Mouse (Mus musculus) stomach, postnatal 0 days (tissue): ENCODE data around the gene Il4ra. TPM values are rescaled to one million over a fixed set of nuclear protein-coding genes. Genes with fewer than 3 reads are reported as not detected.

ENCODE experiments used
- ATAC-seq: fragments of 200-750 bp; cut with Nextera tagmentation; 2 replicates; pipeline ENCODE4 v1.8.0; 2017; ENCODE audit not compliant: low FRiP score, low TSS enrichment
- DNase-seq: peaks from one replicate; pipeline ENCODE4 v3.0.0-alpha.2; 2016; ENCODE audit warnings: low spot score
- H3K27ac ChIP-seq: fragments of 300-500 bp; sonication (generic); replicated peaks from 2 replicates; pipeline ENCODE4 v1.5.1; 2014; ENCODE audit warnings: mild to moderate bottlenecking, control low read depth
- H3K27me3 ChIP-seq: fragments of 300-500 bp; sonication (generic); 2 replicates; pipeline ENCODE4 v1.6.1; 2014; ENCODE audit warnings: low read length; ENCODE audit not compliant: control insufficient read depth, insufficient read depth
- H3K36me3 ChIP-seq: fragments of 300-500 bp; sonication (generic); 2 replicates; pipeline ENCODE4 v1.6.1; 2014; ENCODE audit warnings: low read length, mixed read lengths; ENCODE audit not compliant: control insufficient read depth, insufficient read depth
- H3K4me1 ChIP-seq: fragments of 300-500 bp; sonication (generic); replicated peaks from 2 replicates; pipeline ENCODE4 v1.6.1; 2014; ENCODE audit warnings: antibody characterized with exemption; ENCODE audit not compliant: control insufficient read depth, insufficient read depth
- H3K4me2 ChIP-seq: fragments of 300-500 bp; sonication (generic); replicated peaks from 2 replicates; pipeline ENCODE4 v1.6.1; 2014; ENCODE audit warnings: low read depth, mild to moderate bottlenecking, control low read depth, moderate library complexity
- H3K4me3 ChIP-seq: fragments of 300-500 bp; sonication (generic); 2 replicates; pipeline ENCODE4 v1.5.1; 2014; ENCODE audit warnings: low read depth, low read length, control low read depth
- H3K9ac ChIP-seq: fragments of 300-500 bp; sonication (generic); 2 replicates; pipeline ENCODE4 v1.6.1; 2014; ENCODE audit warnings: mild to moderate bottlenecking, low read length, control low read depth, mixed read lengths
- H3K9me3 ChIP-seq: fragments of 300-500 bp; sonication (generic); 2 replicates; pipeline ENCODE4 v1.6.1; 2016; ENCODE audit warnings: low read length; ENCODE audit not compliant: control insufficient read depth
- CTCF ChIP-seq: IDR thresholded peaks from 2 replicates; pipeline ENCODE4 v1.5.1; 2016; ENCODE audit warnings: antibody characterized with exemption, low read depth, mild to moderate bottlenecking, moderate library complexity
- EP300 ChIP-seq: optimal IDR thresholded peaks from 2 replicates; pipeline ENCODE3; 2016; ENCODE audit warnings: antibody characterized with exemption
- WGBS: fragments of 180-500 bp; shearing (Covaris S2); extraction: QIAGEN DNeasy Blood & Tissue Kit; methylation state at CpG from one replicate; pipeline ENCODE4 v1.1.7; 2014; 5-methylcytosine and 5-hydroxymethylcytosine counted together
- polyA plus RNA-seq: library from polyadenylated mRNA; unstranded; fragments of >200 nt; fragmentation: Nextera tagmentation; extraction: Ambion mirVana; gene quantifications from 2 replicates; pipeline ENCODE4 v1.2.1, GENCODE M21; 2015

Il4ra gene
- polyA plus RNA-seq, 1 experiment from 2014 or later, result 13.4 TPM

- Histone ChIP-seq H3K27ac (no peak overlapping the region), H3K27me3 (no peaks in the 10 kb centered on the region), H3K4me2 (no peak overlapping the region), H3K9me3 (no peaks in the 10 kb centered on the region), H3K4me3 (no peak overlapping the region), H3K36me3 (no peaks in the 10 kb centered on the region), H3K4me1 (no peaks in the 10 kb centered on the region), H3K9ac (no peak overlapping the region)
- DNase-seq, result no peak
- WGBS, result 78% methylated on average over 12 of the region's 12 CpGs
- TF ChIP-seq EP300 (no peak), CTCF (no peak)
- no peak for ATAC-seq
Measured at GRCm38 (mm10) chr7:125604362-125605319, 52.7 kb downstream of the Il4ra start.

DNA sequence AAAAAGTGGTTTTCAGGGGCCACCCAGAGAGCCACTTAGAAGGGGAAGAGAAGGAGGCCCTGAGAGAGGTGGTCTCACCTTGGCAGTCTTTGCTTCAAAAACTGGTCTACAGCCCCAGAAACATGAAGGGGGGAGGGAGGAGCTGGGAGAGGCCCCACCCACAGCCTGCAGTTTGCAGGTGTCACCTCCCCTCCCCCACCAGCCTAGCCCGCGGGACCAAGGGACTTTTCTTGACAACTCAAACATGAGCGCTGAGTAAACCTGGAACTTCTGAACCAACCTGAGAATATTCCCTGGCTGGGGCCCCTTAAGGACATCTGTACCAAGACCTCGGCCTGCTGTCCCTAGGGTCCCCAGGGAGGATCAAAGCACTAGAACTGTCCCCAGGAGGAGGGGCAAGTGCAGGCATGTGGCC lies 53.8 kb downstream of the Il4ra start:
- peak; percentile 29 for DNase-seq
- H3K9me3 ChIP-seq, result no peaks in the 10 kb centered on the region
- no peaks in the 10 kb centered on the region for H3K36me3 ChIP-seq
- H3K27me3 ChIP-seq, result no peaks in the 10 kb centered on the region
- H3K4me1 ChIP-seq, result no peaks in the 10 kb centered on the region
- peak; percentile 25; the same call in 1 of the 2 replicates for ATAC-seq
- WGBS, result 37% methylated on average over 4 of the region's 4 CpGs
- no peak overlapping the region for H3K4me2 ChIP-seq
- no peak overlapping the region for H3K4me3 ChIP-seq
- H3K9ac ChIP-seq, result no peak overlapping the region
- no peak overlapping the region for H3K27ac ChIP-seq
- TF ChIP-seq CTCF (no peak), EP300 (no peak)

DNA sequence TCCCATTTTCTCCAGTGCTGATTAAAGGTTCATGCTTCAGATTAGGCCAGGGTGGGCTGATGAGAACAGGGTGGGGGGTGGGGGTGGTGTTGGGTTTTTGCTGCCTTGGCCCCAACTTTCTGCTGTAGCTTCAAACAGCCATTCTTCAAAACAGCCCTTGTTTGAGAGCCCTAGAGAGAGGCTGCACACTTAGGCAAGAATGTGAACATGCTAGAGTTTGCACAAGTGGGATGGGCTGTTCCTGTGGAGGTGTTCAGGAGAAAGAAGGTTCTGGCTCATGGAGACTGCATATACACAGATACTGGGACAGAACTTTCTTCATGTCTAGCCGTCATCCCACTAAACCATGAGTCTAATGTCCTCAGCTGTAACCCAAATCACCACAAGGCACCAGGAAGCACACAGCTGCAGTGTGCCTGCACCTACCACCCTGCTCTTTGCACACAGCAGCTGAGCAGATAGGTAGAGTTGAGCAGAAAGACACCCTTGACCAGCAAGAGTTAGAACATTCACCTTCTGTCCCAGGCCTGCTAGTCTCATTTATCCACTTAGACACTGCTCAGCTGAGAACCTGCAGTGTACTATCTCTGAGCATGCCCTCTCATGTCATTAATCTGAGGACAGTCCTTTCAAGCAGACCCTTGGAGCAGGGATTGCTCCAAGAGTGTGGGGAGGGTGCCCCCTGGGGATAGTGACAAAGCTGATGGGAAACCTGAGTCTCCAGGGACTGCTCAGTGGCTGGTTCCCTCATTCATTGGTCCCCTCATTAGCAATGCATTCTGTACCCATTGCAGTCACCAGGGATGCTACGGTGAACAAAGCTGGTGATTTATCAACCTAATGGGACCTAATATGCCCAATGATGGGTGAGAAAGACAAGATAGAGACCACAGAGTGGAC lies 54.6 kb downstream of the Il4ra start:
- DNase-seq, result no peak
- 66% methylated on average over 2 of the region's 2 CpGs for WGBS
- H3K4me2 ChIP-seq, result no peak overlapping the region
- no peak overlapping the region for H3K4me3 ChIP-seq
- TF ChIP-seq CTCF (no peak), EP300 (no peak)
- no peaks in the 10 kb centered on the region for H3K36me3 ChIP-seq
- H3K27ac ChIP-seq, result no peak overlapping the region
- no peaks in the 10 kb centered on the region for H3K4me1 ChIP-seq
- no peaks in the 10 kb centered on the region for H3K27me3 ChIP-seq
- ATAC-seq, result no peak
- no peaks in the 10 kb centered on the region for H3K9me3 ChIP-seq
- no peak overlapping the region for H3K9ac ChIP-seq

- DNase-seq (no peak), ATAC-seq (no peak)
- Histone ChIP-seq H3K36me3 (no peaks in the 10 kb centered on the region), H3K27ac (no peak overlapping the region), H3K27me3 (no peaks in the 10 kb centered on the region), H3K9me3 (no peaks in the 10 kb centered on the region), H3K4me1 (no peaks in the 10 kb centered on the region), H3K4me2 (no peak overlapping the region), H3K4me3 (no peak overlapping the region), H3K9ac (no peak overlapping the region)
- TF ChIP-seq EP300, result no peak
- TF ChIP-seq CTCF, result no peak
- 58% methylated on average over 6 of the region's 6 CpGs for WGBS
Measured at GRCm38 (mm10) chr7:125607384-125608182, 55.7 kb downstream of the Il4ra start.

DNA sequence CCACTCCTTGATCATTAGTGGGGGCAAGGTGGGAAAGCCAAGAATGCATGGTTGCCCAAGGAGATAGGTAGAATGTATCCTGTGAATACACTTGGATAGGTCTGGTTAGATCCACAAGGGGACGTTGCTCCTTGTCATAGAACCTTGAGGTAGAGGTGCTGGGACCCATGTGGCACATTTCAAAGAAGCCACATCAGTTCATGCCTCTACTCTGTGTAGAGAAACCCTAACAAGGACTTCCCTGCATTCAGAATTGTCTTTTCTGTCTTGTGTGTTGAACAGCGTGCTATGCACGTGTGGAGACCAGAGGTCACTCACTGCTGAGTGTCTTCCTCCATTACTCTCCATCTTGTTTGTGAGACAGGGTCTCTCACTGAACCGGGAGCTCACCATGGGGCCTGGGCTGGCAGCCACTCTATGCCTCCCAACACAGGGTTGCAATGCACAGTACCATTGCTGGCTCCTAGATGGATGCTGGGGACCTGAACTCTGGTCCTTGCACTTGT lies 56.3 kb downstream of the Il4ra start:
- WGBS, result 84% methylated on average over 4 of the region's 4 CpGs
- ATAC-seq (no peak), DNase-seq (no peak)
- Histone ChIP-seq H3K27ac (no peak overlapping the region), H3K4me2 (no peak overlapping the region), H3K36me3 (no peaks in the 10 kb centered on the region), H3K27me3 (no peaks in the 10 kb centered on the region), H3K4me1 (no peaks in the 10 kb centered on the region), H3K4me3 (no peak overlapping the region), H3K9me3 (no peaks in the 10 kb centered on the region), H3K9ac (no peak overlapping the region)
- TF ChIP-seq CTCF (no peak), EP300 (no peak)
